Mouse (Mus musculus): Measurements from ENCODE around the gene Celsr3. TPM values are rescaled to one million over a fixed set of nuclear protein-coding genes. Genes with fewer than 3 reads are reported as not detected.

Celsr3 gene
- polyA plus RNA-seq, 1 experiment from 2014 or later, result 0.04 TPM

- Histone ChIP-seq H3K27me3 (ENCODE audit: control insufficient read depth, insufficient read depth, low read length) (peaks cover 93% of the 10 kb centered on the region), H3K9me3 (replicated peaks; ENCODE audit: control insufficient read depth, low read length) (no peaks in the 10 kb centered on the region), H3K9ac (ENCODE audit: low read depth, low read length) (no peak overlapping the region), H3K27ac (ENCODE audit: low read depth, low read length) (no peak overlapping the region), H3K4me1 (ENCODE audit: control insufficient read depth, insufficient read depth, low read length) (peaks cover 23% of the 10 kb centered on the region), H3K4me2 (peak overlapping the region; percentile 81; the same call in 1 of the 2 replicates), H3K4me3 (ENCODE audit: low read depth, low read length) (peak overlapping the region; percentile 39), H3K36me3 (ENCODE audit: control insufficient read depth, insufficient read depth, low read length) (no peaks in the 10 kb centered on the region)
- no peak for ATAC-seq (replicated peaks; ENCODE audit: insufficient number of reproducible peaks, low FRiP score, low TSS enrichment)
- WGBS (ENCODE audit: insufficient replicate concordance), result 57% methylated on average over 18 of the region's 18 CpGs
These were observed 1.8 kb downstream of the Celsr3 start for GRCm38 (mm10) chr9:108827906-108828305.

- 6% methylated on average over 23 of the region's 23 CpGs for WGBS (ENCODE audit: insufficient replicate concordance)
- H3K36me3 ChIP-seq (ENCODE audit: control insufficient read depth, insufficient read depth, low read length), result no peaks in the 10 kb centered on the region
- no peak for ATAC-seq (replicated peaks; ENCODE audit: insufficient number of reproducible peaks, low FRiP score, low TSS enrichment)
- no peaks in the 10 kb centered on the region for H3K9me3 ChIP-seq (replicated peaks; ENCODE audit: control insufficient read depth, low read length)
- H3K4me1 ChIP-seq (ENCODE audit: control insufficient read depth, insufficient read depth, low read length), result peaks cover 19% of the 10 kb centered on the region
- H3K27me3 ChIP-seq (ENCODE audit: control insufficient read depth, insufficient read depth, low read length), result peaks cover 72% of the 10 kb centered on the region
- peak overlapping the region; percentile 99 for H3K4me2 ChIP-seq
- H3K27ac ChIP-seq (ENCODE audit: low read depth, low read length), result no peak overlapping the region
- H3K9ac ChIP-seq (ENCODE audit: low read depth, low read length), result no peak overlapping the region
- H3K4me3 ChIP-seq (ENCODE audit: low read depth, low read length), result peak overlapping the region; percentile 58
These were observed 5.5 kb downstream of the Celsr3 start for GRCm38 (mm10) chr9:108831637-108832036.

GRCm38 (mm10) chr9:108832390-108833108 lies 6.4 kb downstream of the Celsr3 start:
- H3K27me3 ChIP-seq (ENCODE audit: control insufficient read depth, insufficient read depth, low read length), result peaks cover 65% of the 10 kb centered on the region
- H3K27ac ChIP-seq (ENCODE audit: low read depth, low read length), result no peak overlapping the region
- peak overlapping the region; percentile 99 for H3K4me2 ChIP-seq
- H3K36me3 ChIP-seq (ENCODE audit: control insufficient read depth, insufficient read depth, low read length), result no peaks in the 10 kb centered on the region
- peaks cover 14% of the 10 kb centered on the region for H3K4me1 ChIP-seq (ENCODE audit: control insufficient read depth, insufficient read depth, low read length)
- peak overlapping the region; percentile 58 for H3K4me3 ChIP-seq (ENCODE audit: low read depth, low read length)
- ATAC-seq (replicated peaks; ENCODE audit: insufficient number of reproducible peaks, low FRiP score, low TSS enrichment), result peak; percentile 96
- no peaks in the 10 kb centered on the region for H3K9me3 ChIP-seq (replicated peaks; ENCODE audit: control insufficient read depth, low read length)
- 8% methylated on average over 46 of the region's 46 CpGs for WGBS (ENCODE audit: insufficient replicate concordance)
- no peak overlapping the region for H3K9ac ChIP-seq (ENCODE audit: low read depth, low read length)

- no peaks in the 10 kb centered on the region for H3K36me3 ChIP-seq (ENCODE audit: control insufficient read depth, insufficient read depth, low read length)
- no peaks in the 10 kb centered on the region for H3K4me1 ChIP-seq (ENCODE audit: control insufficient read depth, insufficient read depth, low read length)
- H3K9me3 ChIP-seq (replicated peaks; ENCODE audit: control insufficient read depth, low read length), result no peaks in the 10 kb centered on the region
- H3K27ac ChIP-seq (ENCODE audit: low read depth, low read length), result no peak overlapping the region
- 11% methylated on average over 14 of the region's 14 CpGs for WGBS (ENCODE audit: insufficient replicate concordance)
- no peak overlapping the region for H3K4me3 ChIP-seq (ENCODE audit: low read depth, low read length)
- ATAC-seq (replicated peaks; ENCODE audit: insufficient number of reproducible peaks, low FRiP score, low TSS enrichment), result peak; percentile 19; the same call in 1 of the 2 replicates
- peak overlapping the region; percentile 37 for H3K4me2 ChIP-seq
- H3K9ac ChIP-seq (ENCODE audit: low read depth, low read length), result no peak overlapping the region
- H3K27me3 ChIP-seq (ENCODE audit: control insufficient read depth, insufficient read depth, low read length), result peaks cover 22% of the 10 kb centered on the region
These were observed 16.9 kb downstream of the Celsr3 start for GRCm38 (mm10) chr9:108842989-108843388.

- Histone ChIP-seq H3K4me2 (no peak overlapping the region), H3K4me3 (ENCODE audit: low read depth, low read length) (no peak overlapping the region), H3K9me3 (replicated peaks; ENCODE audit: control insufficient read depth, low read length) (no peaks in the 10 kb centered on the region), H3K4me1 (ENCODE audit: control insufficient read depth, insufficient read depth, low read length) (no peaks in the 10 kb centered on the region), H3K9ac (ENCODE audit: low read depth, low read length) (no peak overlapping the region), H3K27me3 (ENCODE audit: control insufficient read depth, insufficient read depth, low read length) (peaks cover 24% of the 10 kb centered on the region), H3K27ac (ENCODE audit: low read depth, low read length) (no peak overlapping the region), H3K36me3 (ENCODE audit: control insufficient read depth, insufficient read depth, low read length) (no peaks in the 10 kb centered on the region)
- WGBS (ENCODE audit: insufficient replicate concordance), result 72% methylated on average over 5 of the region's 5 CpGs
- no peak for ATAC-seq (replicated peaks; ENCODE audit: insufficient number of reproducible peaks, low FRiP score, low TSS enrichment)
These were observed 19.3 kb downstream of the Celsr3 start for GRCm38 (mm10) chr9:108845390-108845789.

- ATAC-seq (replicated peaks; ENCODE audit: insufficient number of reproducible peaks, low FRiP score, low TSS enrichment), result no peak
- Histone ChIP-seq H3K36me3 (ENCODE audit: control insufficient read depth, insufficient read depth, low read length) (no peaks in the 10 kb centered on the region), H3K27me3 (ENCODE audit: control insufficient read depth, insufficient read depth, low read length) (peaks cover 21% of the 10 kb centered on the region)
These were observed 21.3 kb downstream of the Celsr3 start for GRCm38 (mm10) chr9:108847374-108847773.

GRCm38 (mm10) chr9:108848419-108848818 lies 22.3 kb downstream of the Celsr3 start:
- Histone ChIP-seq H3K36me3 (ENCODE audit: control insufficient read depth, insufficient read depth, low read length) (no peaks in the 10 kb centered on the region), H3K4me1 (ENCODE audit: control insufficient read depth, insufficient read depth, low read length) (peaks cover 2% of the 10 kb centered on the region), H3K27me3 (ENCODE audit: control insufficient read depth, insufficient read depth, low read length) (peaks cover 11% of the 10 kb centered on the region), H3K4me2 (no peak overlapping the region), H3K9ac (ENCODE audit: low read depth, low read length) (no peak overlapping the region), H3K4me3 (ENCODE audit: low read depth, low read length) (no peak overlapping the region), H3K27ac (ENCODE audit: low read depth, low read length) (no peak overlapping the region), H3K9me3 (replicated peaks; ENCODE audit: control insufficient read depth, low read length) (no peaks in the 10 kb centered on the region)
- no peak for ATAC-seq (replicated peaks; ENCODE audit: insufficient number of reproducible peaks, low FRiP score, low TSS enrichment)
- 61% methylated on average over 17 of the region's 17 CpGs for WGBS (ENCODE audit: insufficient replicate concordance)

More at GRCm38 (mm10) chr9:108847374-108847773, 21.3 kb downstream of the Celsr3 start:
- Histone ChIP-seq H3K4me2 (no peak overlapping the region), H3K9me3 (replicated peaks; ENCODE audit: control insufficient read depth, low read length) (no peaks in the 10 kb centered on the region), H3K4me3 (ENCODE audit: low read depth, low read length) (no peak overlapping the region), H3K27ac (ENCODE audit: low read depth, low read length) (no peak overlapping the region), H3K4me1 (ENCODE audit: control insufficient read depth, insufficient read depth, low read length) (no peaks in the 10 kb centered on the region), H3K9ac (ENCODE audit: low read depth, low read length) (no peak overlapping the region)
- 78% methylated on average over 4 of the region's 4 CpGs for WGBS (ENCODE audit: insufficient replicate concordance)

GRCm38 (mm10) chr9:108852976-108853375 lies 26.9 kb downstream of the Celsr3 start, which contains the start of gene Slc26a6:
Gene Slc26a6 (plus strand): TSS chr9:108853283.
- Histone ChIP-seq H3K4me3 (ENCODE audit: low read depth, low read length) (peak within 1 kb of the TSS; percentile 74), H3K36me3 (ENCODE audit: control insufficient read depth, insufficient read depth, low read length) (peaks cover 4% of the 10 kb centered on the region; the same call in 1 of the 2 replicates), H3K4me2 (peak within 1 kb of the TSS; percentile 97), H3K9ac (ENCODE audit: low read depth, low read length) (peak within 1 kb of the TSS; percentile 78), H3K9me3 (replicated peaks; ENCODE audit: control insufficient read depth, low read length) (no peaks in the 10 kb centered on the region), H3K27me3 (ENCODE audit: control insufficient read depth, insufficient read depth, low read length) (peaks cover 3% of the 10 kb centered on the region; the same call in 1 of the 2 replicates), H3K27ac (ENCODE audit: low read depth, low read length) (peak within 1 kb of the TSS; percentile 46; the same call in 1 of the 2 replicates), H3K4me1 (ENCODE audit: control insufficient read depth, insufficient read depth, low read length) (peaks cover 9% of the 10 kb centered on the region)
- WGBS (ENCODE audit: insufficient replicate concordance), result 89% methylated on average over 3 of the region's 3 CpGs
- no peak for ATAC-seq (replicated peaks; ENCODE audit: insufficient number of reproducible peaks, low FRiP score, low TSS enrichment)
